Comparison of ENCODE assay signal across 22 mouse cellular contexts in the genomic region with DNA sequence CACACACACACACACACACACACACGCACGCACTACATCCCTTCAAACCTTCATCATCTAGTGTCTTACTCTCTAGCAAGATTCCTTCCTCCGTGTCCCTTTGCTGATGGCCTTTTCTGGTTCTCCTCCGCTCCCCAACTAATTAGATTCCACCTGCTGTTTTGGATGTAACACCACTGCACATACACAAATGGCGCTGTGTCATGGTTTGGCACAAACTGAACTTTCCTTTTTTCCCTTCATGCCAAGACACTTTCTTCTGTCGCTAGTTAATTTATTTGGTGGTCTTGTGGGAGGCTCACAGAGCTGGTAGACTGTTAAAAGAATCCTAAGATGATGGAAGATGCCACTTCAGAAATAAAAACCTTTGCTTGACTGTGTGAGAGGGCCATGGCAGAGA.
"Had no signal": no experiment of that assay in that cellular context is flagged by ENCODE, and none has a peak within 500 bp of the region (broad histone marks: within the 10 kb centered on the region; RNA-seq: fewer than 3 reads in every experiment).

No protein-coding gene starts in this region.

- ATAC-seq: liver, embryonic 12.5 days; midbrain, embryonic 15.5 days had no signal

- H3K4me1 ChIP-seq: liver, embryonic 12.5 days; liver, embryonic 15.5 days; midbrain, embryonic 12.5 days; midbrain, embryonic 15.5 days; neural tube, embryonic 12.5 days; neural tube, embryonic 15.5 days had no signal

- H3K27me3 ChIP-seq: kidney, embryonic 15.5 days; limb, embryonic 12.5 days; liver, embryonic 12.5 days; liver, embryonic 15.5 days; midbrain, embryonic 12.5 days; midbrain, embryonic 15.5 days; neural tube, embryonic 12.5 days; neural tube, embryonic 15.5 days had no signal

- H3K36me3 ChIP-seq: kidney, embryonic 15.5 days; limb, embryonic 12.5 days; liver, embryonic 12.5 days; liver, embryonic 15.5 days; midbrain, embryonic 12.5 days; midbrain, embryonic 15.5 days; neural tube, embryonic 12.5 days; neural tube, embryonic 15.5 days had no signal

- H3K9ac ChIP-seq: kidney, embryonic 15.5 days; limb, embryonic 12.5 days; liver, embryonic 12.5 days; liver, embryonic 15.5 days; midbrain, embryonic 12.5 days; midbrain, embryonic 15.5 days; neural tube, embryonic 12.5 days; neural tube, embryonic 15.5 days had no signal

- H3K27ac ChIP-seq: left cerebral cortex, adult 2 months; limb, embryonic 12.5 days; liver, embryonic 12.5 days; liver, embryonic 15.5 days; midbrain, embryonic 12.5 days; midbrain, embryonic 15.5 days; neural tube, embryonic 12.5 days; neural tube, embryonic 15.5 days; stomach, postnatal 0 days had no signal

- H3K4me3 ChIP-seq: kidney, embryonic 15.5 days; left cerebral cortex, adult 2 months; limb, embryonic 12.5 days; liver, embryonic 12.5 days; liver, embryonic 15.5 days; midbrain, embryonic 12.5 days; midbrain, embryonic 15.5 days; neural tube, embryonic 12.5 days; neural tube, embryonic 15.5 days had no signal

- H3K9me3 ChIP-seq: kidney, embryonic 15.5 days; limb, embryonic 12.5 days; liver, embryonic 12.5 days; liver, embryonic 15.5 days; midbrain, embryonic 12.5 days; midbrain, embryonic 15.5 days; neural tube, embryonic 12.5 days; neural tube, embryonic 15.5 days had no signal

- DNase-seq: kidney, adult 11 months; kidney, adult 8-10 months; kidney, postnatal 36 days; layer of hippocampus, postnatal 36 days; liver; lung, adult 18-20 months; right cerebral cortex, adult 18-20 months; right cerebral cortex, postnatal 14 days; right cerebral cortex, postnatal 4 days; thymus, adult 2 months; thymus, postnatal 14 days; thymus, postnatal 4 days had no signal

- H3K4me2 ChIP-seq: kidney, embryonic 15.5 days; limb, embryonic 12.5 days; liver, embryonic 12.5 days; liver, embryonic 15.5 days; midbrain, embryonic 12.5 days; midbrain, embryonic 15.5 days; neural tube, embryonic 12.5 days; neural tube, embryonic 15.5 days had no signal
